Mouse (Mus musculus) liver, embryonic 12.5 days (tissue): Measurements from ENCODE around the gene Nes. TPM values are rescaled to one million over a fixed set of nuclear protein-coding genes. Genes with fewer than 3 reads are reported as not detected.

ENCODE experiments used
- ATAC-seq: fragments of 200-750 bp; cut with Nextera tagmentation; 2 replicates; pipeline ENCODE4 v1.8.0; 2017; ENCODE audit warnings: moderate number of reproducible peaks, mild to moderate bottlenecking, moderate library complexity
- H3K27ac ChIP-seq: fragments of 300-500 bp; sonication (generic); 2 replicates; pipeline ENCODE4 v1.5.1; 2016; ENCODE audit warnings: mild to moderate bottlenecking
- H3K27me3 ChIP-seq: fragments of 300-500 bp; sonication (generic); replicated peaks from 2 replicates; pipeline ENCODE4 v1.6.1; 2016; ENCODE audit warnings: mild to moderate bottlenecking, moderate library complexity
- H3K36me3 ChIP-seq: fragments of 300-500 bp; sonication (generic); 2 replicates; pipeline ENCODE4 v1.6.1; 2016; ENCODE audit warnings: mild to moderate bottlenecking, moderate library complexity
- H3K4me1 ChIP-seq: fragments of 300-500 bp; sonication (generic); 2 replicates; pipeline ENCODE4 v1.6.1; 2016
- H3K4me2 ChIP-seq: fragments of 300-500 bp; sonication (generic); 2 replicates; pipeline ENCODE4 v1.6.1; 2016; ENCODE audit warnings: mild to moderate bottlenecking, moderate library complexity
- H3K4me3 ChIP-seq: fragments of 300-500 bp; sonication (generic); 2 replicates; pipeline ENCODE4 v1.5.1; 2016; ENCODE audit warnings: mild to moderate bottlenecking, moderate library complexity
- H3K9ac ChIP-seq: fragments of 300-500 bp; sonication (generic); 2 replicates; pipeline ENCODE4 v1.6.1; 2016; ENCODE audit warnings: mild to moderate bottlenecking, moderate library complexity
- H3K9me3 ChIP-seq: fragments of 300-500 bp; sonication (generic); replicated peaks from 2 replicates; pipeline ENCODE4 v1.6.1; 2016; ENCODE audit warnings: mild to moderate bottlenecking, moderate library complexity
- WGBS: fragments of 180-500 bp; shearing (Covaris S2); methylation state at CpG from one replicate; pipeline ENCODE4 v1.1.7; 2016; ENCODE audit not compliant: insufficient replicate concordance; 5-methylcytosine and 5-hydroxymethylcytosine counted together
- polyA plus RNA-seq: library from polyadenylated mRNA; unstranded; fragments of >200 nt; fragmentation: Nextera tagmentation; extraction: Ambion mirVana; gene quantifications from 2 replicates; pipeline ENCODE4 v1.2.1, GENCODE M21; 2016

Gene Nes
- polyA plus RNA-seq, 1 experiment from 2014 or later = 7.2 TPM

GRCm38 (mm10) chr3:87987633-87988032 is 16.8 kb downstream of the Nes start:
- Histone ChIP-seq H3K27ac (peak overlapping the region; percentile 20; the same call in 1 of the 2 replicates), H3K4me3 (peak overlapping the region; percentile 49), H3K9ac (peak overlapping the region; percentile 25), H3K27me3 (peaks cover 77% of the 10 kb centered on the region), H3K36me3 (no peaks in the 10 kb centered on the region), H3K4me1 (peaks cover 55% of the 10 kb centered on the region), H3K4me2 (peak overlapping the region; percentile 79), H3K9me3 (no peaks in the 10 kb centered on the region)
- 1% methylated on average over 15 of the region's 15 CpGs for WGBS
- peak; percentile 64 for ATAC-seq

- peak overlapping the region; percentile 25 for H3K9ac ChIP-seq
- peak; percentile 4; the same call in 1 of the 2 replicates for ATAC-seq
- 11% methylated on average over 15 of the region's 15 CpGs for WGBS
- no peaks in the 10 kb centered on the region for H3K36me3 ChIP-seq
- H3K4me2 ChIP-seq = peak overlapping the region; percentile 79
- peak overlapping the region; percentile 49 for H3K4me3 ChIP-seq
- peaks cover 51% of the 10 kb centered on the region for H3K4me1 ChIP-seq
- H3K9me3 ChIP-seq = no peaks in the 10 kb centered on the region
- peak overlapping the region; percentile 20; the same call in 1 of the 2 replicates for H3K27ac ChIP-seq
- H3K27me3 ChIP-seq = peaks cover 81% of the 10 kb centered on the region
Measured at GRCm38 (mm10) chr3:87988068-87988467, 17.2 kb downstream of the Nes start.

GRCm38 (mm10) chr3:87989935-87990334 is 19.1 kb downstream of the Nes start:
- Histone ChIP-seq H3K36me3 (no peaks in the 10 kb centered on the region), H3K9me3 (no peaks in the 10 kb centered on the region), H3K27me3 (peaks cover 91% of the 10 kb centered on the region), H3K4me1 (peaks cover 36% of the 10 kb centered on the region), H3K4me2 (no peak overlapping the region), H3K9ac (no peak overlapping the region), H3K27ac (no peak overlapping the region), H3K4me3 (no peak overlapping the region)
- no peak for ATAC-seq
- 35% methylated on average over 10 of the region's 10 CpGs for WGBS

- Histone ChIP-seq H3K4me1 (peaks cover 11% of the 10 kb centered on the region), H3K4me3 (no peak overlapping the region), H3K4me2 (no peak overlapping the region), H3K36me3 (no peaks in the 10 kb centered on the region), H3K27ac (no peak overlapping the region), H3K27me3 (peaks cover 100% of the 10 kb centered on the region), H3K9ac (no peak overlapping the region), H3K9me3 (no peaks in the 10 kb centered on the region)
- ATAC-seq = no peak
- WGBS = 2% methylated on average over 4 of the region's 6 CpGs
Measured at GRCm38 (mm10) chr3:87993436-87993835, 22.6 kb downstream of the Nes start.

- ATAC-seq = no peak
- 22% methylated on average over 11 of the region's 11 CpGs for WGBS
- H3K4me2 ChIP-seq = no peak overlapping the region
- no peak overlapping the region for H3K4me3 ChIP-seq
- H3K27ac ChIP-seq = no peak overlapping the region
- no peak overlapping the region for H3K9ac ChIP-seq
- peaks cover 100% of the 10 kb centered on the region for H3K27me3 ChIP-seq
- no peaks in the 10 kb centered on the region for H3K9me3 ChIP-seq
- H3K36me3 ChIP-seq = no peaks in the 10 kb centered on the region
- peaks cover 16% of the 10 kb centered on the region for H3K4me1 ChIP-seq
Measured at GRCm38 (mm10) chr3:87995331-87995730, 24.5 kb downstream of the Nes start.

- Histone ChIP-seq H3K9ac (no peak overlapping the region), H3K27me3 (peaks cover 100% of the 10 kb centered on the region), H3K27ac (no peak overlapping the region), H3K36me3 (no peaks in the 10 kb centered on the region), H3K9me3 (no peaks in the 10 kb centered on the region), H3K4me1 (peaks cover 16% of the 10 kb centered on the region), H3K4me2 (no peak overlapping the region), H3K4me3 (peak overlapping the region; percentile 33; the same call in 1 of the 2 replicates)
- ATAC-seq = no peak
- 4% methylated on average over 15 of the region's 15 CpGs for WGBS
Measured at GRCm38 (mm10) chr3:87996401-87996800, 25.5 kb downstream of the Nes start.

- WGBS = 1% methylated on average over 49 of the region's 49 CpGs
- peak overlapping the region; percentile 33 for H3K4me3 ChIP-seq
- H3K9me3 ChIP-seq = no peaks in the 10 kb centered on the region
- H3K27ac ChIP-seq = no peak overlapping the region
- H3K9ac ChIP-seq = no peak overlapping the region
- peak overlapping the region; percentile 58 for H3K4me2 ChIP-seq
- no peak for ATAC-seq
- peaks cover 100% of the 10 kb centered on the region for H3K27me3 ChIP-seq
- H3K4me1 ChIP-seq = peaks cover 16% of the 10 kb centered on the region
- no peaks in the 10 kb centered on the region for H3K36me3 ChIP-seq
Measured at GRCm38 (mm10) chr3:87996971-87997614, 26.2 kb downstream of the Nes start.

- no peak for ATAC-seq
- H3K4me1 ChIP-seq = peaks cover 16% of the 10 kb centered on the region
- no peak overlapping the region for H3K4me2 ChIP-seq
- peaks cover 100% of the 10 kb centered on the region for H3K27me3 ChIP-seq
- H3K4me3 ChIP-seq = no peak overlapping the region
- no peaks in the 10 kb centered on the region for H3K36me3 ChIP-seq
- no peak overlapping the region for H3K9ac ChIP-seq
- 7% methylated on average over 7 of the region's 7 CpGs for WGBS
- no peak overlapping the region for H3K27ac ChIP-seq
- no peaks in the 10 kb centered on the region for H3K9me3 ChIP-seq
Measured at GRCm38 (mm10) chr3:87998747-87999146, 27.9 kb downstream of the Nes start.

- ATAC-seq = no peak
- peaks cover 100% of the 10 kb centered on the region for H3K27me3 ChIP-seq
- no peaks in the 10 kb centered on the region for H3K36me3 ChIP-seq
- H3K9me3 ChIP-seq = no peaks in the 10 kb centered on the region
- H3K27ac ChIP-seq = no peak overlapping the region
- peaks cover 16% of the 10 kb centered on the region for H3K4me1 ChIP-seq
- peak overlapping the region; percentile 53; the same call in 1 of the 2 replicates for H3K4me2 ChIP-seq
- peak overlapping the region; percentile 31; the same call in 1 of the 2 replicates for H3K4me3 ChIP-seq
- WGBS = 3% methylated on average over 38 of the region's 38 CpGs
- H3K9ac ChIP-seq = no peak overlapping the region
Measured at GRCm38 (mm10) chr3:87999243-87999895, 28.5 kb downstream of the Nes start.

GRCm38 (mm10) chr3:88000181-88000580 is 29.3 kb downstream of the Nes start, which contains the start of gene Bcan:
Bcan (minus strand) TSS chr3:88000230.
- no peaks in the 10 kb centered on the region for H3K9me3 ChIP-seq
- H3K4me1 ChIP-seq = peaks cover 16% of the 10 kb centered on the region
- H3K27ac ChIP-seq = no peak within 1 kb of the TSS
- H3K27me3 ChIP-seq = peaks cover 99% of the 10 kb centered on the region
- peak within 1 kb of the TSS; percentile 53 for H3K4me2 ChIP-seq
- H3K4me3 ChIP-seq = peak within 1 kb of the TSS; percentile 31
- no peak for ATAC-seq
- H3K9ac ChIP-seq = no peak within 1 kb of the TSS
- H3K36me3 ChIP-seq = no peaks in the 10 kb centered on the region
- 2% methylated on average over 39 of the region's 39 CpGs for WGBS

GRCm38 (mm10) chr3:88000816-88001595 is 30.1 kb downstream of the Nes start:
- Histone ChIP-seq H3K4me1 (peaks cover 16% of the 10 kb centered on the region), H3K27me3 (peaks cover 99% of the 10 kb centered on the region), H3K4me3 (no peak overlapping the region), H3K4me2 (no peak overlapping the region), H3K36me3 (no peaks in the 10 kb centered on the region), H3K27ac (no peak overlapping the region), H3K9ac (no peak overlapping the region), H3K9me3 (peaks cover under 1% of the 10 kb centered on the region; the same call in 1 of the 2 replicates)
- WGBS = 15% methylated on average over 11 of the region's 11 CpGs
- ATAC-seq = no peak
